Mouse (Mus musculus) adrenal gland, postnatal 25 days (tissue): ENCODE results near the gene Scfd2. TPM values are rescaled to one million over a fixed set of nuclear protein-coding genes. Genes with fewer than 3 reads are reported as not detected.

ENCODE experiments used
- DNase-seq: peaks from one replicate; pipeline ENCODE4 v3.0.0; 2021; ENCODE audit warnings: mixed read lengths
- total RNA-seq: library from RNA; stranded (reverse); gene quantifications from 2 replicates; pipeline ENCODE4 v1.2.3, GENCODE M21; 2021

Gene Scfd2
- total RNA-seq, 1 experiment from 2014 or later = 23.3 TPM

DNA sequence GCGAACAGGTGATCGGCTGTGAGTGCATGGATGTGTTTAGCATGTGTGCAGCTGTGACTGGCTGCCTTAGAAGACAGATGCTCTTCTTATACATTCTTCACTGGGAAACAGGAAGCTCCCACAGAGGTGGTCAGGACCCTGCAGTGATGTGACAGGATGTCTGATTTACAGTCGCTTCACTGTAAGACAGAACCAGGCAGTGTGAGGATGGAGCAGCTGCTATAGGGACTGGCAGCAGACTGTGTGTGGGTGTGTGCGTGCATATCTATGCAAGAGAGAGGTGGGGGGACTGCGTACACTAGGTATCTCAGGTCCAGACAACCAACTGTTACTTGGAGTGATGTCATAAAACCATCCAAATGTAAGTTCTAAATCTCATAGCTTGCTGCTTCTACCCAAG is 254.3 kb downstream of the Scfd2 start:
- DNase-seq = no peak

DNA sequence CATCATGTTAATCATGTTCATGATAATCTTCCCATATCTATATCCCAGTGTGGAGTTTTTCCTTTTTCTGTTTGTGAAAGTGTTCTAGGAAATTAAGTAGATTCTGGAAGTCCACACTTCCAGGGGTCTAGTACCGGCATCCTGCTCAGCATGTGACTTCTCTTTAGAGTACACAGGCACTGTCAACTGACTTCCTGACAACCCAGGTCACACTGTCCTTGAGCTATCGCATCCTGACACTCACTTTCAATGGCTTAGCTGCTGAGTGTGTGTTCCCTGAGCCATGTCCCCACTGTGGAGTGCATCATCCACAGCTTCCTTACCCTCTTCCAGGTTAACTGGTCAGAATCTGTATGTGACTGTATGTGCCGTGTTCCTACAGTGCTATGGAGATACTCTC is 258.2 kb downstream of the Scfd2 start:
- no peak for DNase-seq

DNA sequence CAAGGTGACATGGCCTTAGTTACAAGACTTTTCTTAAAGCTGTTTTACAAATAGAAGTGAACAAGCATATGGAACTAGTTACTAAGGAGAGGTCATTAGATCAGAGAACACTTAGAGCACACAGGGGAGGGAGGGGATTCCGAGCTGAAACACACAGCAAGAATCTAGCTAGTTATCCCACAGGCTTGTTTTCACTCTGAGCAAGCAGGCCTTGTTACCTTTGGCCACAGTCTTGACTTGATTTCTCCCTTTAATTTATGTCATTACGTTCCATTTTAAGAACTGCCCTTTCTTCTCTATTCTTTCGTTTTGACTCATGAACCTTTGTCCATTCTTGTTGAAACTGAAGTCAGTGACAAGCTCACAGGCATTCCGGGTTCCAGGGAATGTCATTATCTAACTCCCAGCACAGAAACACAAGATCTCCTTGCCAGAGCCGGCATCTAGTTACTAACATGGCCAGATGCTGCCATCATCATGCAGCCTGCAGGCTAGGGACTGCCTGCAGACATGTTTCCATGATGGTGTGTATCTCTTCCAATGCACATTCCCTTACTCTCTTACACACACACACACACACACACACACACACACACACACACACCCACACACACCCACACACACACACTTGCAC is 263.7 kb downstream of the Scfd2 start:
- no peak for DNase-seq

DNA sequence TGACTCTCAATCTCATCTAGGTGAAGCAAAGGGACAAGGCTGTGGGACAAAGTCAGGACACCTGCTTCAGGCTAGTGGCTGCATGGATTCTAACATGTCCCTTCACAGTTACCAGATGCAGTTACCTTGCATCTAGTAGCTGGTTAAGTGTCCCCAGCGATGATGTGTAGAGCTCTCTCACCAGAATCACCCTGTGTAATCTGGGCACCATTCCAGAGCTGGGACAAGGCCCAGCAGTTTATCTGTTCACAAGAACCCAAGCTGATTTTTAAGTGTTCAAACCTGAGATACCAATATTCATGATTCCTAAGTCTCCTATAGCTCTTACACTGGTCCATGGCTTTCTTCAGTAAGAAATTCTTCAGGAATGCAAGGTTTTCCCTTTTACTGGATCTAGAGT is 264.4 kb downstream of the Scfd2 start:
- no peak for DNase-seq

DNA sequence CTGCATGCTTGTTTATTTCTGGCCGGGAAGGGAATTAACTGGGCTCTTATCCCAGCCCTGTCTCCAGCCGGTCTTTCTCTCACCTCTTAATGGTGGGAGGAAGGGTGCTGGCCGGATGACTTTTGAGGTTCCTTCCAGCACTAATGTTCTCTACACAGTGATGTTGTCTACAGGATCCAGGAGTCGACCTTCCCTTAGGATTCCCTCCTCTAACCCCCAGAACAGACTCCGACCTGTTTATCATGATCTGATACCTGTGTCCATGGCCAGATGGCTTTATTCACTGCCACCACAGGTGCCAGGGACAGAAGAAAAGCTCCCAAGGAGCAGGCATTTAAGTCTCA is 265.1 kb downstream of the Scfd2 start:
- no peak for DNase-seq

DNA sequence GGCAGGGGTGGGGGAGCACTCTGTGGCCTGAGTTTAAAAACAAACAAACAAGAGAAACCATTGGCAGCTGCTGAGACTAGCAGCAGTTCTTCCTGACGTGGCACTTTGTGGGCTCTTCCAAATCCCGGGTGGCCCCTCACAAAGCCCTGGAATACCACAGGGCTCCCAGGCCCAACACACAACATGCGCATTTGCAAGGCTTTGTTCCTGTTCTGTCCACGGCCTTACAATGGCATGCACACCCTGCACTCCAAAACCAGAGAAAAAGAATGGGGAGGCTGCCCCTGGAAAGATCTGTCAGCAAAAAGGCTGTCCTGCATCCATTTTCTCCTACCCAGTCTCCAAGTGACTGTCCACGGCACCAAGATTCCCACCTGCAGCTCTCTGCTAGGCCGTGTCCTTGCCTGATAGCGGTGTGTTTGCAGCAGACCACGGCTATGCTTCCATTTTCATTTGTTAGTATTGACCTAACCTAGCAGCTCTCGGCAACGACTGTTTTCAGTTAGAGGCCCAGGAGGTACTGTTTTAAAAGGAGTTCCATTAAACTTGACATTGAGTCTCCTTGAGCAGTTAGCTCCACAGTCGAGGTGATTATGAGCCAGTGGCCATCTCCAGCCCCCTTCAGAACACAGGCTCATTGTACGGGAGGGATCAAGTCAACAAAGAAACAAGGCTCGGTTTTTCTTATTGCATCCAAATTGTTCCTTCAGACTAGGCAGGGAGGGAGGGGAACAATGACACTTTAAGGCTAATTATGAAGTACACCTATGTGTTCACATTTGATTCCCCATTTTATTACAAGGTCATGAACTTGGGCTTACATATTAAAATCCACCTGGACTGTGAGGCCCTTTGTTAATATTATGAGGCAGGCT is 265.7 kb downstream of the Scfd2 start:
- DNase-seq = no peak

DNA sequence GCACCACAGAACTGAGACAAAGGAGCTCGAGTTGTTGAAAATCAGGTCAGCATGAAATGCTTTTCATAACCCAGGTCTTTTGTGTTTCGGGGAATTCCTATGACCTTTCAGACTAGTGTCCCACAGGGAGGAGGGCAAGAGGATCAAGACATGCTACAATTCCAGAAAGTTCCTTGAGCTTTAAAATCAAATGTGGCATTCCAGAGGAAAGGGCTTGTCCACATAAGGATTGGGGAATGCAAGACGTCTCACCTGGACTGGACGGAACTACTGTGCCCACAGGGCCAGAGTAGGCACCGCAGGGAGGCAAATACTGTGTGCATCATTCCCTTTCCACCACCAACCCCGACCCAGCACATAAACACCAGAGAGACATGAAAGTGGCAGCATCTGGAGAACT is 266.4 kb downstream of the Scfd2 start:
- DNase-seq = no peak

DNA sequence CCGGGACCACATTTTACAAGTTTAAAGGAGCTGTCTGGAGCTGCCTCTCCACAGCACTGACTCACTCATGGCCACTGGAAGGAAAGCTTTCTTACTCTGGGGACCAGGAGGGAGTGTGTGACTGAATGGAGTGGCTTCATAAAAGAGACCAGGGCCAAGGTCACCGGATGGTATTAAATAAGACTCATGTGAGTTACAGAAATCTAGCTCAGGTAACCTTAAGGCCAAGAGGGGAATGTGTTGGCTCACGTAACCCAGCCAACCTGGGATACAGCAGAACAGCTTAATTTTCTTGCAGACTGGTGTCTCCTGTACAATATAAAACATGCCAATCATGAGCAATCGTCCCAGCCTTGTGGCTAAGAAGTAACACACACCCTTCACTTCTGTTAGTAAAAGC is 267.0 kb downstream of the Scfd2 start:
- DNase-seq = no peak

DNA sequence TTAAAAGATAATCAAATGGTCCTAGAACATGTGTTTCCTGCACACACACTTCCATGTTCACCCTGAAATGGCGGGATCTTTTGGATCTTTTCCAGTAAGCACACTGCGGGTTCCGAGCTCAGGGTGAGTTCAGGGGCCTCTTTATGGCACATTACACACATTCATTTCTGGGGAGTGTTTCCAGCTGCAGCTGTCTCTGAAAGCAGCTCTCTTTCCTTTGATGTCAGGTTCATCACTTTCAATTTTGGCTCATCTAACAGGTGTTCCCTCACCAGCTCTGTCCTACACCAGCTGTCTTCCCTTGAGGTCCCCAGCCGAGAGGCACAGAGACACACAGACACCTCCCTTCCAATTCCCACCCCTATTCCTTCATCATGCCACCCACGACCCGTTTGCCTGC is 270.5 kb downstream of the Scfd2 start:
- DNase-seq = no peak

DNA sequence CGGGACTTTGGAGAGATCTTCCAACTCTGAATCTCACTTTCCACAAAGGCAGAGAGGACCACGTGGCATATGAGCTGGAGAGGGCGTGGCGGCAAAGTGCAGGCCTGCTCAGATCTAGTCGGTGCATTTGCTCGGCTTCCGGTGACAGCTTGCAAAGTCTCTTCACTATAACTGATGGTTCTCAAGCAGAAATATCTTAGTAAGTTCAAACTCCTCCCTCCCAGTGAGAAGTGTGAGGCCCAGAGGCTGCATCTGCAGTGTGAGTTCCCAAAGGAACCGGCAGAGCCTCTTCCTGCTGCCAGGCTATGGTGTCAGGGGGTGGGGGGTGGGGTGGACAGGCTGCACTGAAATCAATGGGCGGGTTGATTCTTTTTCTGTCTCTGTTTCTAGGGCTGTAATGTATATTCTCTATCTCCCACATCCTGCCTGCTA is 271.2 kb downstream of the Scfd2 start:
- DNase-seq = no peak

DNA sequence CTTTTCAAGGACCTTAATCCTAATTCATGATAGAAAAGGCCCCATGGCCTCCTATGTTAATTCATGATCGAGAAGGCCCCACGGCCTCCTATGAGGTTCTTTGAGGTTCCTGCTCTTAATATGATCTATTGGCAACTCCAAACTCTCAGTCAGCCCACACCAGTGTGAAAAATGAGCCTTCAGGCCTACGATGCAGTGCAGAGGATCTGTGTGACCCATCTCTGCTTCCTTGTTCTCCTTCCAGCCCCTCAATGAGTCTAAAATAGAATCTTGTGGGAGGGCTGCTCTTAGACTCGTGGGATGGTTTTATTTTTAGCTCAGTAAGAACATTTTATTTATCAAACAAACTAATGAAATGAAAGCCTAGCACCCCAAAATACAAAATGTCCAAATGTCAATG is 274.9 kb downstream of the Scfd2 start:
- no peak for DNase-seq

DNA sequence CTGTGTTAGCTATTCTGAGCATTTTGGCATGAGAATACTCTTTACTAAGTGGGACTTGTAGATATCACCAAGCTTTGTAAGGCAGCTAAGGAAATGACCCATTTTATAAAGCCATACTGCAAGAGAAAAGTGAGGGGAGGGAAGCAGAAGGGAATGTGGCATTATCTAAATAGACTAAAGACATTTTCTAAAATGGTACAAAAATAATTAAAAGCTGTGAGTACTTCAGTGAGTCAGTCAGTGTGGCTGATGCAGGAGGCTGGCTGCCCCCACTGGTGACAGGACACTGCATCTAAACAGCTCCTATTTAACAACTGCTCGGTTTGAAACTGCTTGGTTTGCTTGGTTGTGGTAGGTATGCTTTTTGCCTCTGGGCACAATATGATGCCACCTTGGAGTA is 276.6 kb downstream of the Scfd2 start:
- DNase-seq = no peak

DNA sequence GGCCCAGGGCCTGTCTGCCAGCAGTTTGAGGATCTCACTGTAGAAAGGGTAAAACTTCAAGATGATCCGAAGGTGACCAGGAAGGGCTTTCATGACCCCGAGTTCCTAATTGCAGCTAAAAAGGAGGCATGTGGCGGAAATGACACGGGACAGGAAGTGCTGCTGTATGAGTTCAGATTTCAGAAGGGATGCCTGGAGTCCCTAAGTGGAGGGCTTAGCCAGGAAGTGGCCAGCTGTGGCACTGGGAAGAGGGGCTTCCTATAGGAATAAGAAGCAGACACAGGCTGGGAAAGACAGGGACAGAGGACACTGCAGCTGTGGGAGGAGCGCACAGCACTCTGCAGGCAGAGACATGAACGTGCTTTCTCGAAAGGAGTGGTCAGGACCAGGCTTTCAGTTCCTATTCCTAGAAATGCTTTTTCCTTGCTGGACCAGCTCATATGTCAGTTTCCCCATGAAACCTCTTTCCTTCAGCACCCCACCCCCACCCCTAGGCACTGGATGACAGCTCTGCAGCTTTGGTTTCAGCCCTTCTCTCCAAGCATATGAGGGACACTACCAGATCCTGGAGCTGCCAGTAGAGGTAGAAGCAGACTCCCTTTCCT is 277.7 kb downstream of the Scfd2 start:
- no peak for DNase-seq

DNA sequence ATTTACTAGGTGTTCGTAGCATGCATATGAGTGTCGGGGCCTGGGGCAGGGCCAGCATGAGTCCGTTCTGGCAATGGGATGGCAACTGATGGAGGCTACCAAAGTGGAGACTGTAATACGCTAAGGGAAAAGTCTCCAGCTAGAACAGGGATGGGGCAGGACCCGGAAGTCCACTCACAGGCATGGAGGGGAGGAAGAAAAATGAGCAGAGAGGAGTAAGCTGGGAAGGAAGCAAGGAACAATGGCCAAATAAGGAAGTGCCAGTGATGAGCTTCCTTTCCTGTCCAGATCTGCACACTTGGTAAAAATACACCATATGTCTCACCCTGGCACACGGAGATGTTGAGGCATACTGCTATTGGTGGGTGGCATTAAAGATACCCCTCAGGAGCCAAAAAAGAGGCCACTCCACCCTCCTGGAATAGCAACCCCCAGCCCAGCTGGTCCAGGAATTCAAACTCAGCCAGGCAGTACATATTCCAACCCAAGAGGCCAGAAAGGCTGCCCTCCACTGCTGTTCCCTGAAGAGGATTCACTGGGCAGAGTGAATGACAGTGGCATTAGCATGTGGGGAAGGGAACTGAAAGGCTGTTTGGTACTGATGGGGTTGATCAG is 278.8 kb downstream of the Scfd2 start:
- DNase-seq = no peak

DNA sequence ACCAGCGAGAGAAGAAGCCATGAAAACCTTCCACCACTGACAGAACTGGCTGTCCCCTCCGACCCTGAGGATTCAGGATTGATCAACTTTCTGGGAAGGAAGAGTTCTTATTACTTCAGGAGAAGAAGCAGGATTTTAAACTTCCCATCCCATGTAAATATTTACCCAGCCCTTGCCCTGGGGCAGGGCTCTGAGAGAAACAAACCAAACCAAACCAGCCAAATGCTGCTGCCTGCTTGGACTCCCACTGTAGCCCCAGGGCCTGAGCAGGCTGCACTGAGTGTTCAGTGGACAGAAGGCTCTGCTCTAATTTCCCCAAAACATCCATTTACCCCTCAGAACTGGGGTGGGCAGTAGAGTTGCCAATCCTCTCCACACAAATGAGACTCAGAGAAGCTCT is 280.6 kb downstream of the Scfd2 start:
- DNase-seq = no peak

DNA sequence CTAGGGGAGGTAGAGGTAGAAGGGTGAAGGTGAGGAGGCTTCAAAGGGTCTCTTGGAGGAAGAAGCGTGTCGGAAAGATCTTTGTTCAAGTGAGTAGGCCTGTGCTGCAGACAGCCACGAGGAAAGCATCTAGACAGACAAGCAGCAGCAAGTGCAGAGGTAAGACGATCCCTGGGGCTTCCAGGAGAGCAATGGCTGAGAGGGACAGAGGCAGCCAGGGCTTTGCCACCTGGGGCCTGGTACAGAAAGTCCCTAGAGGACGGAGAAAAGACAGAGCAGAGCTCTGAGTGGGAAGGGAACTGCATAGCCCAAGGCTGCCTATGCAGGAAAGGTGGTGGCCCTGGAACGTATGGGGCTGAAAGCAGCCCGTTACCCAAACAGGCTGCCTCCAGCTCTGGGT is 281.3 kb downstream of the Scfd2 start:
- no peak for DNase-seq

DNA sequence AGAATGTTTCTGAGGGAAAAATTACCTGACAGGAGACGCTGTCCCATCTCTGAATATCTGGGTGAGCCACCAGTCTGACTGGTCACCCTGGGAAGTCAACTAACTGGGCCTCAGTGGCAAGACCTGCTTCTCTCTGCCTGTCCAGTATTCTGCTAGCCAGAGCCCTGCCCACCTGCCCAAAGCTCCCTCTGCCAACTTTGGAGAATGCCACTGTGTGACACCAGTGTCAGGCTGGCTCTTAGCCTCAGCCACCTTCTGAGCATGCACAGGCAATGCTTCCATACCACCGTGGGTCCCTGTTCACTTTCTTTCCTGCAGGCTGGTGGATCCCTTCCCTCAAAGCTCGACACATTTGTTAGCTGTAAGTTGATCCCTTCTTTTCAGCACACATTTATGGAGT is 281.8 kb downstream of the Scfd2 start:
- no peak for DNase-seq

DNA sequence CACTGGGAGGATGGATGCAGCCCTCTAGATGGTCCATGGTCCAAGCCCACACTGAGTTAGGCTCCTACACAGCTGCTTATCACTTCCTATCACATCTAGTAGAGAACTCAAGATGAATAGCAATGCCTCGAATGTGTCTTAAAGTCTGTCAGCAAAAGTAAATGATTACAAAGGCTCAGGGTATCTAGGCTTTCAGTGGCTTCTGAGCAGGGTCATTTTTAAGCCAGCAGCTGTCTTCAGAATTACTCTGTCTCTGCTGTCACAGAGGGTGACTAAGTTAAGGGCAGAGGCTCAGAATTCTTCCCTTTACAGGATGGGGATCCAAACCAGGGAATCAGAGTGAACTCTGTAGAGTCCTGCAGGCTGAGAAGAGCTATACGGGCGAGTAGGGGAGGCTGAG is 284.6 kb downstream of the Scfd2 start:
- no peak for DNase-seq

DNA sequence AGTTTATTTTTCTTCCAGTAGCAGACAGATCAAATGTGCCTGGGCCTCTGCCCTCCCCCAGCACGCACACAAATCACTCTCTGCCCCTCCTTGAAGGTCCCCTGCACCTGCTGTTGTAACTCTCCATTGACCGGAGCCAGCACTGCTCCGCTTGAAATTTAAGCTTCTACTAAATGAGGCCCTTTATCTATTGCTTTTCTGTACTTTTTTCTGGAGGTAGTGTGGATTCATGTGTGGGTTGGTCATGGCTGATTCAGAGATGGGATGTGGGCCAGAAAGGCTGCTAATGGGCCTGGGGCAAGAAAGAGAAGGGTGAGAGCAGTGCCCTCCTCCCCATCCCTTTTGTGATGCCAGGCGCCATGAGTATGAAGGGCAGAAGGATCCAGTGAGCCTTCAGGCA is 285.1 kb downstream of the Scfd2 start:
- DNase-seq = no peak

DNA sequence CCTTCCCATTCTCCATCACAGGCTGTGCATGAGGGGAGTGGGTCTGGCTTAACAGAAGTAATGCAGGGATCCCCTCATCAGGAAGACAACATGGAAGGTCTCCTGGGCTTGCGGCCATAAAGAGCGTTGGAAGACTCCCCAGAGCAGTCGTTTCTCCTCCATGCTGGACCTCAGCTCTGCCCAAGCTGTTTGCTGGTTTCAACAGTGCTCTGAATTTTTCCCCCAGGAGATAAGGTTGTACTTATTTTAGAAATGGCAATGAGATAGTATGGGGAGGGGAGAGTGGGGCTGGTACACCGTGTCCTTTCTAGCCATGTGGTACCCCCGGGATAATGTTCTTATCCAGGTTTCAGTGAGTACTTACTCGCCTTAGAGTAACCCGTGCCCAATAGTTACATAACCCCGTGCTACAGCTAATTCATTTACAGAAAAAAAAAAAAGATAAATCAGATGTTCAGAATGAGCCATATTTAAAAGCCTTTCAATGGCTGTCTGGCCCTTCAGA is 285.9 kb downstream of the Scfd2 start:
- DNase-seq = no peak

DNA sequence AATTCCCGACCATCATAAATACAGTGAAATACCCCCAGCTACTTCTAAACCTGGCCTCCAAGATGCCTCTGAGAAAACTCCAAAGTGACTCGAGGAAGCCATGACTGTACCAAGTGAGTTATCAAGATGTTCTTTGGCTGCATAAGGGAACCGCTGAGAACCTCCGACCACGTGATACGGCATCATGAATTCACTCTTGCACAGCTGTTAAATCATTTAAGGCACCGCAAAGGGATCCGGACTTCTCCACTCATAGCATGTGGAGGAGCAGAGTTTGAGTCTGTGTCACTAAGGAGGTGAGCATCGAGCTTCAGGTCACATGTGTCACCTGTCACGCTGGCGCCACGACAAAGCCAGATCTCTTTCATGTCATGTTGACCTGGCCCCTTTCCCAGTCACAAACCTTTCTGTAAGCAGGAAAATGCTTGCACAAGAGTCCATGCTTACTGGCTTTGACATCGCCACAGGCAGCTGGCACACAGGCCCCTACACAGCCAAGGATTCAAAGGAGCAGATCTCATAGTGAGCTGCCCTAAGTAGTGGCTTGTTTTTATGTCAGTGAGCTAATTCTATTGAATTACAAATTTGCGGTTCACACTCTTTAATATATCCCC is 287.0 kb downstream of the Scfd2 start:
- no peak for DNase-seq

DNA sequence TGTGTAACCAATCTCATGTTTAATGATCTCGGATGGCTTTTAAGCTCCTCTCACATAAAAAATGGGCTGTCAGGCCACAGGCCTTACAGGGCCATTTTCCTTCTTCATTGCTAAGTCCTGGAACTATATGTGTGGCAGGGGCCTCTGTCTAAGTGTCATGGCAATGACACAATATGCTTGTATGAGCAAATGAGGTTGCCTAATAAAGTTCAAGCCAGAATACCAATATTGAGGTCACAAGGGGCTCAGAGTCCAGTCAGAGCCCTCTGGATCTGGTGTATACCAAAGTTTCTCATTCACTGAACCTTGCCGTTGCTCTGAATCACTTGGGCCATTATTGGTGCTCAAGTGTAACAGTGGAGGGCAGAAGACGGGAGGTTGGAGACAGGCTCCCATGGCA is 288.9 kb downstream of the Scfd2 start:
- no peak for DNase-seq
